Mouse (Mus musculus): ENCODE results near the gene Pcbp3.

Pcbp3 gene

DNA sequence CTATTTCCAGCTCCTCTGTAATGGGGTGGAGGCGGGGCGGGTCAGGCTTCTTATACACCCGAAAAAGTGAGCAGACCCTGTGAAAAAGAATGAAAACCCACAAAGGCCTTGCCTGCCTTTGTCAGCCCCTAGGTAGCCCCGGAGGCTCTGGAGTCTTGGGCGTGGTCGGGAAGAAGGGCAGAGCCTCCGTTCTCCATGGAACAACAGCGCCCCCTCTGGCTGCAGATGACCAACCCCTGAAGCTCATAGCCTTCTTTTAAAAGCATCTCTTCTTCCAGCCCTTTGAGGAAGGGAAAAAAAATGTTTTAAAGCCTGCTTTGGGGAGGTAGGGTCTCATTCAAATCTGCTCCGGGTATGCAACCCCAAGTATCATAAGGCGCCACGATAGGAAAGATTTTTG, 233.3 kb downstream of the Pcbp3 start:
- peak; percentile 51 for DNase-seq

- no peak for DNase-seq
Measured at GRCm38 (mm10) chr10:76727301-76727700, 234.4 kb downstream of the Pcbp3 start.

DNA sequence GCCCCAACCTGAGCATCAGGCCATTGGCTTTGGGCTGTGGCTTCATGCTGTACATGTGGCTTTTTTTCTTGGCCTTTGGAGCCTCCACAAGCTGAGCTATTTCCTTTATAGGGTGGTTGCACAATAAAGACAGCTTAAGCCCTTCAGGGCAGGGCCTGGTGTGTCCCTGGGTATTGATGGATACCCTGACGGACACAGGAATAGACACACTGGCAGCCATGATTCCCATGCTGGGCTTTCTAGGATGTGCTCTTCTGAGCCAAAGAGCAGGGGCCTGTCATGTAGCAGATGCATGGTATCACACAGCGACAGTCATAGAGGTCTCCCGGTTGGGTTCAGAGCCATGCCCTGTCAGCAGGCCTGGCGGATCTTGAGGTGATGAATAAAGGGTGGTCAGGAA, 234.8 kb downstream of the Pcbp3 start:
- DNase-seq: no peak

GRCm38 (mm10) chr10:76725682-76726285, 235.9 kb downstream of the Pcbp3 start, which contains the start of gene Col6a1:
TSS of gene Col6a1 (minus strand) at chr10:76726168.
- no peak for DNase-seq

DNA sequence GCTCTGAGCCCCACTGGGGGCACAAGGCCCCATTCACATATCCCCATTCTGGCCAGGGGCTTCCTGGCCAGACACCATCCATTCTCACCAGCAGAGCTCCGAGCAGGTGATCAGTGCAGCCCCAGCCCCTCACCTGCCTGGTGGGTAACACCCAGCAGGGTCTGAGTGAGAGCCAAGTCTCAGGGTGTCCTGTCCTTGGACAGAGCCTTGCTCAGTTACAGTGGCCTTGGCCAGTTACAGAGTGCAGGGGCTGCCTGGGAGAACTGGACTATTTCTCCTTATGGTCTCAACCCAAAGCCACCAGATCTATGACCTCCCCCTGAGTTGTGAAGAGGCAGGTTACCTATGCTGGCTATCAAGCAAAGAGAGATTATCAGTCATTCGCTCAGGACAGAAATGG, 236.6 kb downstream of the Pcbp3 start:
- DNase-seq: no peak

GRCm38 (mm10) chr10:76724231-76724736, 237.4 kb downstream of the Pcbp3 start:
- DNase-seq: no peak

- no peak for DNase-seq
Measured at GRCm38 (mm10) chr10:76722751-76723450, 238.8 kb downstream of the Pcbp3 start.

DNA sequence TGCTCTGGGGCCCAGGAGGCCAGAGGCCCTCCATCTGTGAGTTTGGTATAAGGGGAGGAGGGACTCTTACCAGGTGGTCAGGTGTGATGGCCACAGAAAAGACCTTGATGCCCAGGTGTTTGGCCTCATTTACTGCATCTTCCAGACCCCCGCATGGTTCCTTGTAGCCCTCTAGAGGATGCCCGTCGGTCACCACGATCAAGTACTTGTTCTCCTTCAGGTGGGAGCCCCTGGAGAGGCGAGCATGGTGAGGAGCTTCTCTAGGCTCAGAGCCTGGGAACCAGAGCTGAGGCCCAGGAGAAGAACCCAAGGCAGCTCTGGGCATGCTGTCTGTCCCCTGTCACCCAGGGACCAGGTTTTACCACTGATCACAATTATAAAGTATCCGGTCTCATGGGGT, 239.9 kb downstream of the Pcbp3 start:
- no peak for DNase-seq

GRCm38 (mm10) chr10:76721216-76721615, 240.5 kb downstream of the Pcbp3 start:
- DNase-seq: no peak

- DNase-seq: no peak
Measured at GRCm38 (mm10) chr10:76717631-76718030, 244.1 kb downstream of the Pcbp3 start.

GRCm38 (mm10) chr10:76717026-76717425, 244.7 kb downstream of the Pcbp3 start:
- DNase-seq: no peak

DNA sequence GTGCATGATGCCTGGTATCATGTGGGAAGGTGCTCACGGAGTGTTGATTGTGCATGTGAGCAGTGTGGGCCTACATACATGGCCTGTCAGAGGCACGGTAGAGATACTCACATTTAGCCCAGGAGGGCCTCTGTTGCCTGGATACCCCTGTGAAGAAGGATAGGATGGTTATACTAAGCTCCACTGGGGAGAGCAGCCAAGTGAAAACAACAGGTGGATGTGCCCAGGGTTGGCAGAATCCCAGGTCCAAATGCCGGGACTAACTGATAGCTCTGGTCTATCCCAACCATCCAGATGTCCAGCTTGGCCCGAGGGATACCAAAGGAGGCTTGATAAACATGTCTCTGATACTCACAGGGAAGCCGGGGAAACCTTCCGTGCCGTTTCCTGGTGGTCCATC, 247.4 kb downstream of the Pcbp3 start:
- no peak for DNase-seq

DNA sequence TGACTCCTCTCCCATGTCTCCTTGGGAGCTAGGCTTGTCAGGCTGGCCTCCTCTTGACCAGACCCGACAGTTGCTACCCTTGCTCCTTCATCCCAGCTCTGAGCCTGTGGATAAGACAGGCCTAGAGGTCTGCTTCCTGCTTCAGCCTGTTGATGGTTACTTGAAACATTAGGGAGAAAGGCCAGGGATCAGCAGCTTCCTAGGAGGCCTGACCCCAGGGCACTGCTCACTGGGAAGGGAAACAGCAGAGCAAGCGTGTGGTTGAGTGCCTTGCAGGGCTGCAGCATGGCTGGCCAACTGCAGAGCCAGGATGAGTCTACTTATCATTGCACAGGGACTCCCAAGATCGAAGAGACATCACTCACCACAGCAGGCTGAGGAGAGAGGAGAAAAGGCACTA, 249.2 kb downstream of the Pcbp3 start:
- DNase-seq: no peak
